Mouse (Mus musculus) neural tube, embryonic 12.5 days (tissue): ENCODE measurements around the gene Srr. TPM values are rescaled to one million over a fixed set of nuclear protein-coding genes. Genes with fewer than 3 reads are reported as not detected.

Experiments
- ATAC-seq: fragments of 200-750 bp; cut with Nextera tagmentation; 2 replicates; pipeline ENCODE4 v1.8.0; 2017; ENCODE audit warnings: low read depth, mild to moderate bottlenecking, moderate TSS enrichment, moderate library complexity; ENCODE audit not compliant: low FRiP score
- H3K27ac ChIP-seq: fragments of 300-500 bp; sonication (generic); 2 replicates; pipeline ENCODE4 v1.5.1; 2016
- H3K27me3 ChIP-seq: fragments of 300-500 bp; sonication (generic); replicated peaks from 2 replicates; pipeline ENCODE4 v1.6.1; 2016; ENCODE audit warnings: mild to moderate bottlenecking
- H3K36me3 ChIP-seq: fragments of 300-500 bp; sonication (generic); 2 replicates; pipeline ENCODE4 v1.6.1; 2016; ENCODE audit warnings: mild to moderate bottlenecking
- H3K4me1 ChIP-seq: fragments of 300-500 bp; sonication (generic); 2 replicates; pipeline ENCODE4 v1.6.1; 2016
- H3K4me2 ChIP-seq: fragments of 300-500 bp; sonication (generic); replicated peaks from 2 replicates; pipeline ENCODE4 v1.6.1; 2016; ENCODE audit warnings: mild to moderate bottlenecking
- H3K4me3 ChIP-seq: fragments of 300-500 bp; sonication (generic); 2 replicates; pipeline ENCODE4 v1.5.1; 2016
- H3K9ac ChIP-seq: fragments of 300-500 bp; sonication (generic); 2 replicates; pipeline ENCODE4 v1.6.1; 2016; ENCODE audit warnings: mild to moderate bottlenecking
- H3K9me3 ChIP-seq: fragments of 300-500 bp; sonication (generic); 2 replicates; pipeline ENCODE4 v1.6.1; 2016; ENCODE audit warnings: mild to moderate bottlenecking
- WGBS: fragments of 180-500 bp; shearing (Covaris S2); methylation state at CpG from one replicate; pipeline ENCODE4 v1.1.7; 2016; 5-methylcytosine and 5-hydroxymethylcytosine counted together
- polyA plus RNA-seq: library from polyadenylated mRNA; unstranded; fragments of >200 nt; fragmentation: Nextera tagmentation; extraction: Ambion mirVana; gene quantifications from 2 replicates; pipeline ENCODE4 v1.2.1, GENCODE M21; 2016

Srr gene
- polyA plus RNA-seq = 27.4 and 28.1 TPM in 2 replicates

GRCm38 (mm10) chr11:74925577-74926387 lies at the start of gene Srr, which contains the start of gene Smg6:
TSS of gene Srr (minus strand) at chr11:74925948.
TSS of gene Smg6 (plus strand) at chr11:74925823.
- H3K4me1 ChIP-seq = peaks cover 13% of the 10 kb centered on the region
- no peaks in the 10 kb centered on the region for H3K9me3 ChIP-seq
- H3K4me2 ChIP-seq = peak within 1 kb of the TSS; percentile 71
- under 1% methylated on average over 75 of the region's 88 CpGs for WGBS
- H3K27me3 ChIP-seq = no peaks in the 10 kb centered on the region
- H3K4me3 ChIP-seq = peak within 1 kb of the TSS; percentile 83
- H3K9ac ChIP-seq = peak within 1 kb of the TSS; percentile 91
- H3K27ac ChIP-seq = peak within 1 kb of the TSS; percentile 91
- peak; percentile 95 for ATAC-seq
- H3K36me3 ChIP-seq = peaks cover 13% of the 10 kb centered on the region

- H3K4me2 ChIP-seq = no peak overlapping the region
- no peak for ATAC-seq
Measured at GRCm38 (mm10) chr11:74974615-74975014, 48.9 kb upstream of the Srr start.

GRCm38 (mm10) chr11:74973290-74974157 lies 47.8 kb upstream of the Srr start:
- Histone ChIP-seq H3K27ac (no peak overlapping the region), H3K4me2 (no peak overlapping the region), H3K4me3 (no peak overlapping the region), H3K27me3 (no peaks in the 10 kb centered on the region), H3K9ac (no peak overlapping the region), H3K36me3 (peaks cover 4% of the 10 kb centered on the region; the same call in 1 of the 2 replicates), H3K9me3 (no peaks in the 10 kb centered on the region), H3K4me1 (no peaks in the 10 kb centered on the region)
- no peak for ATAC-seq
- WGBS = 89% methylated on average over 7 of the region's 7 CpGs

More at GRCm38 (mm10) chr11:74974615-74975014, 48.9 kb upstream of the Srr start:
- Histone ChIP-seq H3K9me3 (no peaks in the 10 kb centered on the region), H3K27ac (no peak overlapping the region), H3K27me3 (no peaks in the 10 kb centered on the region), H3K4me3 (no peak overlapping the region), H3K9ac (no peak overlapping the region), H3K4me1 (no peaks in the 10 kb centered on the region), H3K36me3 (peaks cover 4% of the 10 kb centered on the region; the same call in 1 of the 2 replicates)

- no peak overlapping the region for H3K27ac ChIP-seq
- H3K36me3 ChIP-seq = 0 out of 2 replicates have a peak, but pooled peaks cover 2% of the 10 kb centered on the region
- H3K27me3 ChIP-seq = no peaks in the 10 kb centered on the region
- ATAC-seq = no peak
- 92% methylated on average over 3 of the region's 3 CpGs for WGBS
- H3K9me3 ChIP-seq = no peaks in the 10 kb centered on the region
- H3K4me3 ChIP-seq = no peak overlapping the region
- H3K4me2 ChIP-seq = no peak overlapping the region
- H3K9ac ChIP-seq = no peak overlapping the region
- no peaks in the 10 kb centered on the region for H3K4me1 ChIP-seq
Measured at GRCm38 (mm10) chr11:74965516-74965915, 39.8 kb upstream of the Srr start.

- no peak overlapping the region for H3K9ac ChIP-seq
- H3K27me3 ChIP-seq = no peaks in the 10 kb centered on the region
- WGBS = 85% methylated on average over 2 of the region's 2 CpGs
- no peak overlapping the region for H3K27ac ChIP-seq
- ATAC-seq = no peak
- no peak overlapping the region for H3K4me3 ChIP-seq
- H3K9me3 ChIP-seq = no peaks in the 10 kb centered on the region
- H3K4me1 ChIP-seq = no peaks in the 10 kb centered on the region
- H3K36me3 ChIP-seq = 0 out of 2 replicates have a peak, but pooled peaks cover 2% of the 10 kb centered on the region
- H3K4me2 ChIP-seq = no peak overlapping the region
Measured at GRCm38 (mm10) chr11:74962846-74963407, 37.2 kb upstream of the Srr start.

GRCm38 (mm10) chr11:74961953-74962352 lies 36.2 kb upstream of the Srr start:
- peaks cover 6% of the 10 kb centered on the region; the same call in 1 of the 2 replicates for H3K36me3 ChIP-seq
- H3K27me3 ChIP-seq = no peaks in the 10 kb centered on the region
- no peaks in the 10 kb centered on the region for H3K9me3 ChIP-seq
- ATAC-seq = no peak
- H3K4me2 ChIP-seq = no peak overlapping the region
- H3K9ac ChIP-seq = no peak overlapping the region
- H3K4me1 ChIP-seq = no peaks in the 10 kb centered on the region
- H3K27ac ChIP-seq = no peak overlapping the region
- no peak overlapping the region for H3K4me3 ChIP-seq

- H3K27me3 ChIP-seq = no peaks in the 10 kb centered on the region
- H3K4me3 ChIP-seq = no peak overlapping the region
- H3K4me1 ChIP-seq = no peaks in the 10 kb centered on the region
- H3K27ac ChIP-seq = no peak overlapping the region
- no peaks in the 10 kb centered on the region for H3K9me3 ChIP-seq
- WGBS = 98% methylated on average over 9 of the region's 9 CpGs
- ATAC-seq = no peak
- no peak overlapping the region for H3K9ac ChIP-seq
- H3K4me2 ChIP-seq = no peak overlapping the region
- peaks cover 4% of the 10 kb centered on the region for H3K36me3 ChIP-seq
Measured at GRCm38 (mm10) chr11:74960031-74960551, 34.3 kb upstream of the Srr start.

GRCm38 (mm10) chr11:74959501-74959900 lies 33.8 kb upstream of the Srr start:
- Histone ChIP-seq H3K4me3 (no peak overlapping the region), H3K36me3 (peaks cover 4% of the 10 kb centered on the region), H3K9me3 (no peaks in the 10 kb centered on the region), H3K4me2 (no peak overlapping the region), H3K27me3 (no peaks in the 10 kb centered on the region), H3K27ac (no peak overlapping the region), H3K9ac (no peak overlapping the region), H3K4me1 (no peaks in the 10 kb centered on the region)
- 93% methylated on average over 2 of the region's 2 CpGs for WGBS
- no peak for ATAC-seq

- Histone ChIP-seq H3K4me2 (no peak overlapping the region), H3K9ac (no peak overlapping the region), H3K27ac (no peak overlapping the region), H3K27me3 (no peaks in the 10 kb centered on the region), H3K36me3 (peaks cover 10% of the 10 kb centered on the region), H3K4me3 (no peak overlapping the region), H3K4me1 (no peaks in the 10 kb centered on the region), H3K9me3 (no peaks in the 10 kb centered on the region)
- ATAC-seq = no peak
- 92% methylated on average over 2 of the region's 2 CpGs for WGBS
Measured at GRCm38 (mm10) chr11:74957600-74957999, 31.9 kb upstream of the Srr start.

- no peaks in the 10 kb centered on the region for H3K4me1 ChIP-seq
- no peak overlapping the region for H3K9ac ChIP-seq
- no peak for ATAC-seq
- H3K36me3 ChIP-seq = peaks cover 10% of the 10 kb centered on the region
- no peak overlapping the region for H3K4me2 ChIP-seq
- no peak overlapping the region for H3K27ac ChIP-seq
- no peak overlapping the region for H3K4me3 ChIP-seq
- no peaks in the 10 kb centered on the region for H3K9me3 ChIP-seq
- no peaks in the 10 kb centered on the region for H3K27me3 ChIP-seq
Measured at GRCm38 (mm10) chr11:74956006-74956405, 30.3 kb upstream of the Srr start.

- no peak overlapping the region for H3K4me2 ChIP-seq
- H3K4me3 ChIP-seq = no peak overlapping the region
- no peak overlapping the region for H3K27ac ChIP-seq
- H3K9ac ChIP-seq = no peak overlapping the region
- H3K9me3 ChIP-seq = no peaks in the 10 kb centered on the region
- H3K36me3 ChIP-seq = peaks cover 10% of the 10 kb centered on the region
- ATAC-seq = no peak
- no peaks in the 10 kb centered on the region for H3K4me1 ChIP-seq
- H3K27me3 ChIP-seq = no peaks in the 10 kb centered on the region
Measured at GRCm38 (mm10) chr11:74954901-74955300, 29.2 kb upstream of the Srr start.

GRCm38 (mm10) chr11:74946348-74946747 lies 20.6 kb upstream of the Srr start:
- H3K27me3 ChIP-seq = no peaks in the 10 kb centered on the region
- H3K36me3 ChIP-seq = peaks cover 25% of the 10 kb centered on the region
- no peaks in the 10 kb centered on the region for H3K4me1 ChIP-seq
- no peak overlapping the region for H3K4me2 ChIP-seq
- no peak overlapping the region for H3K9ac ChIP-seq
- no peak overlapping the region for H3K4me3 ChIP-seq
- 85% methylated on average over 3 of the region's 3 CpGs for WGBS
- no peak for ATAC-seq
- no peaks in the 10 kb centered on the region for H3K9me3 ChIP-seq
- H3K27ac ChIP-seq = no peak overlapping the region
